Mouse (Mus musculus): ENCODE results near the gene Neb. TPM values are rescaled to one million over a fixed set of nuclear protein-coding genes. Genes with fewer than 3 reads are reported as not detected.

Neb gene
- polyA plus RNA-seq, 1 experiment from 2014 or later = 0.64 TPM

GRCm38 (mm10) chr2:52297969-52298368 is 80.3 kb downstream of the Neb start:
- no peaks in the 10 kb centered on the region for H3K9me3 ChIP-seq
- no peak for ATAC-seq (ENCODE audit: low FRiP score, low read depth)
- H3K4me3 ChIP-seq = no peak overlapping the region
- no peak overlapping the region for H3K9ac ChIP-seq (replicated peaks)
- 93% methylated on average over 5 of the region's 5 CpGs for whole genome bisulfite sequencing
- no peaks in the 10 kb centered on the region for H3K4me1 ChIP-seq
- H3K27ac ChIP-seq (replicated peaks) = no peak overlapping the region
- H3K36me3 ChIP-seq = no peaks in the 10 kb centered on the region
- H3K4me2 ChIP-seq (replicated peaks) = no peak overlapping the region
- H3K27me3 ChIP-seq = no peaks in the 10 kb centered on the region

- ATAC-seq (ENCODE audit: low FRiP score, low read depth) = no peak
- WGBS = 89% methylated on average over 9 of the region's 9 CpGs
- H3K4me2 ChIP-seq (replicated peaks) = no peak overlapping the region
- H3K9ac ChIP-seq (replicated peaks) = no peak overlapping the region
- no peaks in the 10 kb centered on the region for H3K9me3 ChIP-seq
- no peaks in the 10 kb centered on the region for H3K36me3 ChIP-seq
- H3K4me1 ChIP-seq = no peaks in the 10 kb centered on the region
- no peak overlapping the region for H3K4me3 ChIP-seq
- H3K27me3 ChIP-seq = no peaks in the 10 kb centered on the region
- H3K27ac ChIP-seq (replicated peaks) = no peak overlapping the region
Observed at GRCm38 (mm10) chr2:52296779-52297178, 81.5 kb downstream of the Neb start.

GRCm38 (mm10) chr2:52287436-52287835 is 90.8 kb downstream of the Neb start:
- H3K4me2 ChIP-seq (replicated peaks) = no peak overlapping the region
- H3K4me3 ChIP-seq = no peak overlapping the region
- no peaks in the 10 kb centered on the region for H3K36me3 ChIP-seq
- 68% methylated on average over 1 of the region's 1 CpGs for WGBS
- no peak overlapping the region for H3K27ac ChIP-seq (replicated peaks)
- no peak overlapping the region for H3K9ac ChIP-seq (replicated peaks)
- no peaks in the 10 kb centered on the region for H3K4me1 ChIP-seq
- ATAC-seq (ENCODE audit: low FRiP score, low read depth) = no peak
- H3K27me3 ChIP-seq = no peaks in the 10 kb centered on the region
- H3K9me3 ChIP-seq = no peaks in the 10 kb centered on the region

- no peak for ATAC-seq (ENCODE audit: low FRiP score, low read depth)
- Histone ChIP-seq H3K4me2 (replicated peaks) (no peak overlapping the region), H3K4me1 (no peaks in the 10 kb centered on the region), H3K27me3 (no peaks in the 10 kb centered on the region), H3K9me3 (no peaks in the 10 kb centered on the region), H3K4me3 (no peak overlapping the region), H3K27ac (replicated peaks) (no peak overlapping the region), H3K36me3 (no peaks in the 10 kb centered on the region), H3K9ac (replicated peaks) (no peak overlapping the region)
- WGBS = 79% methylated on average over 6 of the region's 6 CpGs
Observed at GRCm38 (mm10) chr2:52286421-52286820, 91.9 kb downstream of the Neb start.

GRCm38 (mm10) chr2:52272146-52272545 is 106.1 kb downstream of the Neb start:
- no peaks in the 10 kb centered on the region for H3K27me3 ChIP-seq
- H3K4me2 ChIP-seq (replicated peaks) = no peak overlapping the region
- ATAC-seq (ENCODE audit: low FRiP score, low read depth) = no peak
- 30% methylated on average over 1 of the region's 1 CpGs for WGBS
- H3K9me3 ChIP-seq = no peaks in the 10 kb centered on the region
- H3K4me1 ChIP-seq = no peaks in the 10 kb centered on the region
- H3K36me3 ChIP-seq = no peaks in the 10 kb centered on the region
- no peak overlapping the region for H3K9ac ChIP-seq (replicated peaks)
- H3K4me3 ChIP-seq = no peak overlapping the region
- H3K27ac ChIP-seq (replicated peaks) = no peak overlapping the region

- WGBS = 92% methylated on average over 8 of the region's 8 CpGs
- no peak overlapping the region for H3K4me2 ChIP-seq (replicated peaks)
- no peak for ATAC-seq (ENCODE audit: low FRiP score, low read depth)
- H3K9me3 ChIP-seq = no peaks in the 10 kb centered on the region
- H3K9ac ChIP-seq (replicated peaks) = no peak overlapping the region
- H3K36me3 ChIP-seq = no peaks in the 10 kb centered on the region
- H3K27me3 ChIP-seq = no peaks in the 10 kb centered on the region
- no peak overlapping the region for H3K27ac ChIP-seq (replicated peaks)
- H3K4me1 ChIP-seq = no peaks in the 10 kb centered on the region
- no peak overlapping the region for H3K4me3 ChIP-seq
Observed at GRCm38 (mm10) chr2:52270911-52271310, 107.4 kb downstream of the Neb start.

GRCm38 (mm10) chr2:52262149-52262548 is 116.1 kb downstream of the Neb start:
- 53% methylated on average over 2 of the region's 2 CpGs for WGBS
- ATAC-seq (ENCODE audit: low FRiP score, low read depth) = 0 out of 2 replicates have a peak, but pooled peaks have one; percentile 58

GRCm38 (mm10) chr2:52252037-52252436 is 126.2 kb downstream of the Neb start:
- no peaks in the 10 kb centered on the region for H3K36me3 ChIP-seq
- H3K4me2 ChIP-seq (replicated peaks) = no peak overlapping the region
- H3K4me1 ChIP-seq = peaks cover 6% of the 10 kb centered on the region; the same call in 1 of the 2 replicates
- no peak overlapping the region for H3K9ac ChIP-seq (replicated peaks)
- no peak overlapping the region for H3K4me3 ChIP-seq
- no peaks in the 10 kb centered on the region for H3K27me3 ChIP-seq
- no peak for ATAC-seq (ENCODE audit: low FRiP score, low read depth)
- no peaks in the 10 kb centered on the region for H3K9me3 ChIP-seq
- no peak overlapping the region for H3K27ac ChIP-seq (replicated peaks)
- 59% methylated on average over 1 of the region's 1 CpGs for WGBS

More at GRCm38 (mm10) chr2:52262149-52262548, 116.1 kb downstream of the Neb start:
- Histone ChIP-seq H3K36me3 (no peaks in the 10 kb centered on the region), H3K4me2 (replicated peaks) (no peak overlapping the region), H3K4me1 (no peaks in the 10 kb centered on the region), H3K27me3 (no peaks in the 10 kb centered on the region), H3K9me3 (no peaks in the 10 kb centered on the region), H3K4me3 (no peak overlapping the region), H3K9ac (replicated peaks) (no peak overlapping the region), H3K27ac (replicated peaks) (no peak overlapping the region)

GRCm38 (mm10) chr2:52248316-52248826 is 129.9 kb downstream of the Neb start:
- H3K27ac ChIP-seq (replicated peaks) = no peak overlapping the region
- WGBS = 67% methylated on average over 9 of the region's 9 CpGs
- no peaks in the 10 kb centered on the region for H3K9me3 ChIP-seq

GRCm38 (mm10) chr2:52245091-52245490 is 133.2 kb downstream of the Neb start:
- no peaks in the 10 kb centered on the region for H3K36me3 ChIP-seq
- no peak overlapping the region for H3K4me2 ChIP-seq (replicated peaks)
- WGBS = 88% methylated on average over 5 of the region's 5 CpGs
- H3K9me3 ChIP-seq = no peaks in the 10 kb centered on the region
- no peak for ATAC-seq (ENCODE audit: low FRiP score, low read depth)
- no peak overlapping the region for H3K27ac ChIP-seq (replicated peaks)
- no peaks in the 10 kb centered on the region for H3K27me3 ChIP-seq
- no peak overlapping the region for H3K9ac ChIP-seq (replicated peaks)
- peaks cover 6% of the 10 kb centered on the region; the same call in 1 of the 2 replicates for H3K4me1 ChIP-seq
- H3K4me3 ChIP-seq = no peak overlapping the region

More at GRCm38 (mm10) chr2:52248316-52248826, 129.9 kb downstream of the Neb start:
- H3K4me2 ChIP-seq (replicated peaks) = no peak overlapping the region
- H3K4me3 ChIP-seq = no peak overlapping the region
- H3K36me3 ChIP-seq = no peaks in the 10 kb centered on the region
- peaks cover 6% of the 10 kb centered on the region; the same call in 1 of the 2 replicates for H3K4me1 ChIP-seq
- H3K27me3 ChIP-seq = no peaks in the 10 kb centered on the region
- 0 out of 2 replicates have a peak, but pooled peaks have one; percentile 56 for ATAC-seq (ENCODE audit: low FRiP score, low read depth)
- no peak overlapping the region for H3K9ac ChIP-seq (replicated peaks)

- Histone ChIP-seq H3K4me1 (no peaks in the 10 kb centered on the region), H3K9ac (replicated peaks) (no peak overlapping the region), H3K4me3 (no peak overlapping the region), H3K36me3 (no peaks in the 10 kb centered on the region), H3K27me3 (no peaks in the 10 kb centered on the region), H3K4me2 (replicated peaks) (no peak overlapping the region), H3K9me3 (no peaks in the 10 kb centered on the region), H3K27ac (replicated peaks) (no peak overlapping the region)
- 91% methylated on average over 1 of the region's 1 CpGs for WGBS
- no peak for ATAC-seq (ENCODE audit: low FRiP score, low read depth)
Observed at GRCm38 (mm10) chr2:52242691-52243090, 135.6 kb downstream of the Neb start.

GRCm38 (mm10) chr2:52237892-52238291 is 140.4 kb downstream of the Neb start:
- Histone ChIP-seq H3K9ac (replicated peaks) (no peak overlapping the region), H3K4me1 (no peaks in the 10 kb centered on the region), H3K4me3 (no peak overlapping the region), H3K4me2 (replicated peaks) (no peak overlapping the region), H3K36me3 (no peaks in the 10 kb centered on the region), H3K9me3 (no peaks in the 10 kb centered on the region), H3K27me3 (no peaks in the 10 kb centered on the region), H3K27ac (replicated peaks) (no peak overlapping the region)
- no peak for ATAC-seq (ENCODE audit: low FRiP score, low read depth)
- WGBS = 79% methylated on average over 5 of the region's 5 CpGs

- 72% methylated on average over 3 of the region's 3 CpGs for WGBS
- Histone ChIP-seq H3K4me1 (no peaks in the 10 kb centered on the region), H3K9ac (replicated peaks) (no peak overlapping the region), H3K9me3 (no peaks in the 10 kb centered on the region), H3K27ac (replicated peaks) (no peak overlapping the region), H3K36me3 (no peaks in the 10 kb centered on the region), H3K27me3 (no peaks in the 10 kb centered on the region), H3K4me2 (replicated peaks) (no peak overlapping the region), H3K4me3 (no peak overlapping the region)
- no peak for ATAC-seq (ENCODE audit: low FRiP score, low read depth)
Observed at GRCm38 (mm10) chr2:52227584-52227983, 150.7 kb downstream of the Neb start.
